Comparison of ENCODE assay signal across 10 mouse cellular contexts in genomic region chr16:35874416-35874815, GRCm38 (mm10). TPM values are rescaled to one million over a fixed set of nuclear protein-coding genes. Genes with fewer than 3 reads are reported as not detected.
DNase-seq lines count a peak whose midpoint lies in the region; ATAC-seq and TF ChIP-seq lines count a peak whose summit lies in the region.
"Had no signal": no experiment of that assay in that cellular context is flagged by ENCODE, and none has a peak within 500 bp of the region (broad histone marks: within the 10 kb centered on the region; RNA-seq: fewer than 3 reads in every experiment).

No protein-coding gene starts in this region.

- H3K4me3 ChIP-seq in intestine, postnatal 0 days (ENCODE audit: low read depth, low read length) = no peak overlapping the region
- no peak overlapping the region for H3K4me3 ChIP-seq in intestine, embryonic 15.5 days (replicated peaks)
- no peak overlapping the region for H3K4me3 ChIP-seq in CH12.LX (replicated peaks in 1 of 3; ENCODE audit: low read depth in 2 of 3, low read length in 2 of 3, poor library complexity in 1 of 3)
- no peak overlapping the region for H3K4me3 ChIP-seq in midbrain, embryonic 16.5 days (ENCODE audit: low read depth, low read length)
- H3K4me3 ChIP-seq: limb, embryonic 12.5 days; stomach, embryonic 15.5 days had no signal

- H3K4me2 ChIP-seq in intestine, postnatal 0 days (replicated peaks; ENCODE audit: low read depth) = no peak overlapping the region
- H3K4me2 ChIP-seq in intestine, embryonic 15.5 days (replicated peaks) = no peak overlapping the region
- no peak overlapping the region for H3K4me2 ChIP-seq in CH12.LX (ENCODE audit: insufficient read depth, low read depth, poor library complexity, severe bottlenecking)
- H3K4me2 ChIP-seq in midbrain, embryonic 16.5 days (ENCODE audit: low read length) = no peak overlapping the region
- H3K4me2 ChIP-seq: limb, embryonic 12.5 days; stomach, embryonic 15.5 days had no signal

- TF ChIP-seq EP300 in CH12.LX (IDR thresholded peaks at IDR 0.05; ENCODE audit: low read length) = no peak

- DNase-seq in CH12.LX (ENCODE audit: extremely low read depth) = peak; percentile 66
- peak; percentile 80 for DNase-seq in adrenal gland, postnatal 36 days
- DNase-seq in gastrocnemius, postnatal 10 days = peak; percentile 66
- peak; percentile 14 to 20 for DNase-seq in layer of hippocampus, postnatal 36 days
- peak; percentile 86 for DNase-seq in naive thymus-derived CD4-positive, alpha-beta T cell, adult 2 months (ENCODE audit: low read depth)

- dilution Hi-C loops in CH12.LX (cut with MboI; ENCODE audit: extremely low pct_ligation_motif_present, extremely low pct_unique_long_range_greater_than_20kb, low sequenced_read_pairs) = no loop called here

- TF ChIP-seq CTCF in intestine, postnatal 0 days (IDR thresholded peaks at IDR 0.05; ENCODE audit: low read depth) = peak; percentile 85
- peak; percentile 83 to 96 for TF ChIP-seq CTCF in CH12.LX (conservative IDR thresholded peaks at IDR 0.05 in 1 of 2, IDR thresholded peaks at IDR 0.05 in 1 of 2; ENCODE audit: low read depth in 2 of 2, low read length in 2 of 2)

- no peaks in the 10 kb centered on the region for H3K79me2 ChIP-seq in CH12.LX (replicated peaks; ENCODE audit: control insufficient read depth, extremely low read depth, insufficient read depth, poor library complexity, severe bottlenecking)

- in situ Hi-C loops in CH12.LX (cut with MboI; ENCODE audit: low pct_ligation_motif_present, low pct_unique_long_range_greater_than_20kb, low sequenced_read_pairs) = loop anchor here (5.0 kb wide), 1 partner anchor 63 kb away; the partner anchor contains the start of genes Dtx3l and Parp9

- ATAC-seq in intestine, postnatal 0 days = no peak
- no peak for ATAC-seq in intestine, embryonic 15.5 days
- ATAC-seq in midbrain, embryonic 16.5 days = no peak

- H3K4me1 ChIP-seq in intestine, postnatal 0 days (replicated peaks; ENCODE audit: control insufficient read depth, insufficient read depth, low read length) = peaks cover 8% of the 10 kb centered on the region; the same call in 1 of the 2 replicates
- H3K4me1 ChIP-seq in intestine, embryonic 15.5 days (replicated peaks) = 0 out of 2 replicates have a peak, but pooled peaks cover 3% of the 10 kb centered on the region
- peaks cover 5 to 22% of the 10 kb centered on the region in 2 experiments for H3K4me1 ChIP-seq in CH12.LX (ENCODE audit: control insufficient read depth in 1 of 2, insufficient read depth in 2 of 2)
- peaks cover 5% of the 10 kb centered on the region for H3K4me1 ChIP-seq in midbrain, embryonic 16.5 days (ENCODE audit: control insufficient read depth, insufficient read depth, low read length)

- peak; percentile 96 for TF ChIP-seq RAD21 in CH12.LX (IDR thresholded peaks at IDR 0.05; ENCODE audit: low read depth, low read length)

- WGBS in intestine, postnatal 0 days = 29% methylated on average over 3 of the region's 3 CpGs
- WGBS in intestine, embryonic 15.5 days = 23% methylated on average over 3 of the region's 3 CpGs
- WGBS in midbrain, embryonic 16.5 days = 32% methylated on average over 3 of the region's 3 CpGs

- no peak for TF ChIP-seq POLR2A in CH12.LX (IDR thresholded peaks at IDR 0.05; ENCODE audit: low read depth, low read length)

- H3K27me3 ChIP-seq in intestine, postnatal 0 days (replicated peaks; ENCODE audit: control insufficient read depth, insufficient read depth, low read length) = no peaks in the 10 kb centered on the region
- no peaks in the 10 kb centered on the region for H3K27me3 ChIP-seq in intestine, embryonic 15.5 days (replicated peaks)
- peaks cover 3% of the 10 kb centered on the region for H3K27me3 ChIP-seq in CH12.LX (replicated peaks)
- H3K27me3 ChIP-seq in midbrain, embryonic 16.5 days (ENCODE audit: control insufficient read depth, insufficient read depth, low read depth, low read length) = peaks cover 13% of the 10 kb centered on the region
- H3K27me3 ChIP-seq: stomach, embryonic 15.5 days had no signal

- H3K9me3 ChIP-seq in intestine, postnatal 0 days (ENCODE audit: control insufficient read depth) = no peaks in the 10 kb centered on the region
- no peaks in the 10 kb centered on the region for H3K9me3 ChIP-seq in intestine, embryonic 15.5 days
- peaks cover 3% of the 10 kb centered on the region for H3K9me3 ChIP-seq in CH12.LX (replicated peaks; ENCODE audit: low read length)
- H3K9me3 ChIP-seq in midbrain, embryonic 16.5 days (replicated peaks; ENCODE audit: control insufficient read depth, low read length, poor library complexity, severe bottlenecking) = no peaks in the 10 kb centered on the region
- H3K9me3 ChIP-seq: stomach, embryonic 15.5 days had no signal

- no peak overlapping the region for H3K9ac ChIP-seq in intestine, postnatal 0 days (ENCODE audit: low read depth, low read length)
- no peak overlapping the region for H3K9ac ChIP-seq in intestine, embryonic 15.5 days
- H3K9ac ChIP-seq in CH12.LX (ENCODE audit: insufficient read depth, low read depth) = no peak overlapping the region
- no peak overlapping the region for H3K9ac ChIP-seq in midbrain, embryonic 16.5 days (ENCODE audit: low read depth, low read length)
- H3K9ac ChIP-seq: limb, embryonic 12.5 days; stomach, embryonic 15.5 days had no signal

- H3K36me3 ChIP-seq in intestine, postnatal 0 days (ENCODE audit: control insufficient read depth, insufficient read depth) = no peaks in the 10 kb centered on the region
- H3K36me3 ChIP-seq in intestine, embryonic 15.5 days = no peaks in the 10 kb centered on the region
- H3K36me3 ChIP-seq in CH12.LX (replicated peaks in 1 of 2; ENCODE audit: control insufficient read depth in 1 of 2, insufficient read depth in 1 of 2, low read length in 1 of 2) = no peaks in the 10 kb centered on the region
- H3K36me3 ChIP-seq in midbrain, embryonic 16.5 days (ENCODE audit: control insufficient read depth, insufficient read depth, low read length) = no peaks in the 10 kb centered on the region
- H3K36me3 ChIP-seq: limb, embryonic 12.5 days; stomach, embryonic 15.5 days had no signal

- H3K27ac ChIP-seq in intestine, postnatal 0 days (ENCODE audit: low read depth, low read length) = no peak overlapping the region
- H3K27ac ChIP-seq in intestine, embryonic 15.5 days = no peak overlapping the region
- H3K27ac ChIP-seq in CH12.LX (ENCODE audit: insufficient read depth, low read depth) = no peak overlapping the region
- no peak overlapping the region for H3K27ac ChIP-seq in midbrain, embryonic 16.5 days (ENCODE audit: low read length)
- H3K27ac ChIP-seq: limb, embryonic 12.5 days; stomach, embryonic 15.5 days had no signal

TF ChIP-seq in CH12.LX, 34 proteins besides CTCF, POLR2A, EP300 and RAD21:
- TF ChIP-seq HCFC1 (IDR thresholded peaks at IDR 0.05; ENCODE audit: low read depth, low read length) = no peak
- peak; percentile 14; the same call in 1 of the 2 replicates for TF ChIP-seq ZNF384 (IDR thresholded peaks at IDR 0.05; ENCODE audit: low read depth, low read length)
- no peak for TF ChIP-seq NELFE (IDR thresholded peaks at IDR 0.05; ENCODE audit: low read depth, low read length)
- TF ChIP-seq E2F4 (IDR thresholded peaks at IDR 0.05; ENCODE audit: insufficient replicate concordance, low read depth, low read length) = no peak
- TF ChIP-seq ZKSCAN1 (IDR thresholded peaks at IDR 0.05; ENCODE audit: borderline replicate concordance, low read depth, low read length) = no peak
- no peak for TF ChIP-seq IRF4 (IDR thresholded peaks at IDR 0.05; ENCODE audit: low read depth, low read length)
- TF ChIP-seq NRF1 (IDR thresholded peaks at IDR 0.05; ENCODE audit: low read depth, low read length) = no peak
- TF ChIP-seq TCF12 (IDR thresholded peaks at IDR 0.05; ENCODE audit: low read depth, low read length) = no peak
- peak; percentile 52; the same call in 1 of the 2 replicates for TF ChIP-seq JUND (conservative IDR thresholded peaks at IDR 0.05; ENCODE audit: low read depth, low read length)
- TF ChIP-seq ZC3H11A (IDR thresholded peaks at IDR 0.05; ENCODE audit: low read depth, low read length) = peak; percentile 51
- no peak for TF ChIP-seq MEF2A (IDR thresholded peaks at IDR 0.05; ENCODE audit: borderline replicate concordance, low read depth, low read length)
- no peak for TF ChIP-seq CHD1 (IDR thresholded peaks at IDR 0.05; ENCODE audit: low read depth, low read length)
- no peak for TF ChIP-seq MXI1 (IDR thresholded peaks at IDR 0.05; ENCODE audit: low read depth, low read length)
- no peak for TF ChIP-seq ELF1 (IDR thresholded peaks at IDR 0.05; ENCODE audit: low read depth, low read length)
- TF ChIP-seq SMC3 (IDR thresholded peaks at IDR 0.05; ENCODE audit: low read depth, low read length) = peak; percentile 90
- TF ChIP-seq USF1 (IDR thresholded peaks at IDR 0.05; ENCODE audit: low read depth, low read length) = no peak
- no peak for TF ChIP-seq POLR2AphosphoS2 (IDR thresholded peaks at IDR 0.05; ENCODE audit: low read depth, low read length)
- 0 out of 2 replicates have a peak, but pooled peaks have one; percentile 29 for TF ChIP-seq MYC (IDR thresholded peaks at IDR 0.05; ENCODE audit: low read depth, low read length)

RNA-seq across cellular contexts. Expression of gene Parp14, which starts 3.1 kb away (rescaled TPM):
- 7.1 and 9.7 TPM in 2 replicates for polyA plus RNA-seq in intestine, postnatal 0 days (2015; fragmentation: Nextera tagmentation; extraction: Ambion mirVana)
- polyA plus RNA-seq in intestine, embryonic 15.5 days (2015; fragmentation: Nextera tagmentation; extraction: Ambion mirVana) = 1.2 and 2.2 TPM in 2 replicates
- 5.5 and 6.0 TPM in 2 replicates for total RNA-seq in CH12.LX (2012; rRNA removed)
- 3.5 and 3.9 TPM in 2 replicates for total RNA-seq in CH12.LX (2014; rRNA removed)
- 5.9 and 6.4 TPM in 2 replicates for polyA plus RNA-seq in CH12.LX (2012; ENCODE audit: insufficient read length, low read depth)
- total RNA-seq in adrenal gland, postnatal 36 days (2021) = 10 to 100 TPM; 14.8 to 15.7 TPM
- 1 to 10 TPM; 3.6 to 4.5 TPM for total RNA-seq in gastrocnemius, postnatal 10 days (2021)
- 1 to 10 TPM; 1.3 to 1.9 TPM for total RNA-seq in layer of hippocampus, postnatal 36 days (2021)
- 0.15 and 0.27 TPM in 2 replicates for polyA plus RNA-seq in midbrain, embryonic 16.5 days (2015; fragmentation: Nextera tagmentation; extraction: Ambion mirVana)

Comparison
In these comparisons a context has a peak if more than half of its experiments do, and no peak if none do; other contexts are left out.
1. DNase-seq: peak in every context shown above with its lines; median percentile 86 in naive thymus-derived CD4-positive, alpha-beta T cell, adult 2 months; 80 in adrenal gland, postnatal 36 days; 66 in CH12.LX; 66 in gastrocnemius, postnatal 10 days; 17 in layer of hippocampus, postnatal 36 days.